Mouse (Mus musculus): ENCODE data around the gene Col9a1. TPM values are rescaled to one million over a fixed set of nuclear protein-coding genes. Genes with fewer than 3 reads are reported as not detected.

The Col9a1 gene
- under 1 TPM; 0.08 to 0.29 TPM for total RNA-seq (2021)

GRCm38 (mm10) chr1:24177224-24177851 lies at the start of gene Col9a1:
Col9a1 (plus strand) TSS chr1:24177610.
- intact Hi-C loops (cut with DNase I), result loop anchor here (10.0 kb wide), 2 partner anchors 413 to 473 kb away; partner anchors contain the start of gene B3gat2
- DNase-seq (ENCODE audit: low spot score), result no peak

GRCm38 (mm10) chr1:24127866-24128265 lies 49.5 kb upstream of the Col9a1 start:
- intact Hi-C loops (cut with DNase I), result no loop called here

GRCm38 (mm10) chr1:24133853-24134252 lies 43.6 kb upstream of the Col9a1 start:
- DNase-seq (ENCODE audit: low spot score), result no peak
- intact Hi-C loops (cut with DNase I), result loop anchor here (10.0 kb wide), 2 partner anchors 111 to 309 kb away; no protein-coding TSS in a partner anchor

More at GRCm38 (mm10) chr1:24127866-24128265, 49.5 kb upstream of the Col9a1 start:
- no peak for DNase-seq (ENCODE audit: low spot score)

GRCm38 (mm10) chr1:24134792-24135191 lies 42.6 kb upstream of the Col9a1 start:
- no peak for DNase-seq (ENCODE audit: low spot score)
- intact Hi-C loops (cut with DNase I), result loop anchor here (10.0 kb wide), 2 partner anchors 110 to 310 kb away; no protein-coding TSS in a partner anchor

- no peak for DNase-seq (ENCODE audit: low spot score)
Measured at GRCm38 (mm10) chr1:24137133-24137532, 40.3 kb upstream of the Col9a1 start.

GRCm38 (mm10) chr1:24140555-24140954 lies 36.9 kb upstream of the Col9a1 start:
- no peak for DNase-seq (ENCODE audit: low spot score)
- intact Hi-C loops (cut with DNase I), result no loop called here

More at GRCm38 (mm10) chr1:24137133-24137532, 40.3 kb upstream of the Col9a1 start:
- intact Hi-C loops (cut with DNase I), result loop anchor here (10.0 kb wide), 2 partner anchors 108 to 312 kb away; no protein-coding TSS in a partner anchor

- intact Hi-C loops (cut with DNase I), result no loop called here
Measured at GRCm38 (mm10) chr1:24143504-24143903, 33.9 kb upstream of the Col9a1 start.

GRCm38 (mm10) chr1:24157751-24158150 lies 19.7 kb upstream of the Col9a1 start:
- no peak for DNase-seq (ENCODE audit: low spot score)
- intact Hi-C loops (cut with DNase I), result no loop called here

More at GRCm38 (mm10) chr1:24143504-24143903, 33.9 kb upstream of the Col9a1 start:
- DNase-seq (ENCODE audit: low spot score), result no peak

GRCm38 (mm10) chr1:24169410-24169809 lies 8.0 kb upstream of the Col9a1 start:
- intact Hi-C loops (cut with DNase I), result no loop called here
- DNase-seq (ENCODE audit: low spot score), result no peak

GRCm38 (mm10) chr1:24171205-24171866 lies 6.1 kb upstream of the Col9a1 start:
- DNase-seq (ENCODE audit: low spot score), result no peak
- intact Hi-C loops (cut with DNase I), result loop anchor here (1.0 to 10.0 kb wide), 3 partner anchors 344 to 467 kb away; partner anchors contain the start of gene B3gat2

GRCm38 (mm10) chr1:24171898-24172297 lies 5.5 kb upstream of the Col9a1 start:
- intact Hi-C loops (cut with DNase I), result loop anchor here (1.0 to 10.0 kb wide), 3 partner anchors 345 to 467 kb away; partner anchors contain the start of gene B3gat2
- DNase-seq (ENCODE audit: low spot score), result no peak

GRCm38 (mm10) chr1:24172656-24173055 lies 4.8 kb upstream of the Col9a1 start:
- intact Hi-C loops (cut with DNase I), result loop anchor here (10.0 kb wide), 2 partner anchors 408 to 468 kb away; partner anchors contain the start of gene B3gat2
- DNase-seq (ENCODE audit: low spot score), result no peak

GRCm38 (mm10) chr1:24175761-24176160 lies 1.6 kb upstream of the Col9a1 start:
- intact Hi-C loops (cut with DNase I), result loop anchor here (10.0 kb wide), 2 partner anchors 411 to 471 kb away; partner anchors contain the start of gene B3gat2
- no peak for DNase-seq (ENCODE audit: low spot score)

GRCm38 (mm10) chr1:24179856-24180255 lies 2.4 kb downstream of the Col9a1 start:
- intact Hi-C loops (cut with DNase I), result loop anchor here (10.0 kb wide), 2 partner anchors 415 to 475 kb away; partner anchors contain the start of gene B3gat2
- no peak for DNase-seq (ENCODE audit: low spot score)

GRCm38 (mm10) chr1:24184981-24185380 lies 7.6 kb downstream of the Col9a1 start:
- intact Hi-C loops (cut with DNase I), result no loop called here
- no peak for DNase-seq (ENCODE audit: low spot score)

GRCm38 (mm10) chr1:24186964-24187363 lies 9.6 kb downstream of the Col9a1 start:
- DNase-seq (ENCODE audit: low spot score), result no peak
- intact Hi-C loops (cut with DNase I), result no loop called here

- intact Hi-C loops (cut with DNase I), result no loop called here
- no peak for DNase-seq (ENCODE audit: low spot score)
Measured at GRCm38 (mm10) chr1:24191668-24192067, 14.3 kb downstream of the Col9a1 start.

GRCm38 (mm10) chr1:24194111-24194510 lies 16.7 kb downstream of the Col9a1 start:
- intact Hi-C loops (cut with DNase I), result no loop called here
- no peak for DNase-seq (ENCODE audit: low spot score)

GRCm38 (mm10) chr1:24195070-24195840 lies 17.8 kb downstream of the Col9a1 start:
- no peak for DNase-seq (ENCODE audit: low spot score)
- intact Hi-C loops (cut with DNase I), result no loop called here

- DNase-seq (ENCODE audit: low spot score), result no peak
- intact Hi-C loops (cut with DNase I), result no loop called here
Measured at GRCm38 (mm10) chr1:24195951-24196517, 18.6 kb downstream of the Col9a1 start.
